Mouse (Mus musculus) activated CD4-positive, CD25-positive, alpha-beta regulatory T cell (primary cell): ENCODE measurements around the gene Ube3a. TPM values are rescaled to one million over a fixed set of nuclear protein-coding genes. Genes with fewer than 3 reads are reported as not detected.

Experiments
- polyA plus RNA-seq, 2 experiments: library from polyadenylated mRNA; unstranded; fragments of 100-300 nt; shearing (Covaris generic); gene quantifications; one replicate each; pipeline ENCODE4 v1.2.1; 2017

Gene Ube3a
- polyA plus RNA-seq: 100 to 1,000 TPM; 110 to 140 TPM

GRCm38 (mm10) chr7:59228045-59228865 is at the start of gene Ube3a:
Gene Ube3a, plus strand, starts transcription at chr7:59228750.

